Mouse (Mus musculus) limb, embryonic 13.5 days (tissue): ENCODE measurements around the gene Cr1l. TPM values are rescaled to one million over a fixed set of nuclear protein-coding genes. Genes with fewer than 3 reads are reported as not detected.

Experiments
- ATAC-seq: fragments of 200-750 bp; cut with Nextera tagmentation; 2 replicates; pipeline ENCODE4 v1.8.0; 2017; ENCODE audit warnings: low read depth, moderate number of reproducible peaks, moderate TSS enrichment; ENCODE audit not compliant: low FRiP score
- H3K27ac ChIP-seq: fragments of 300-500 bp; sonication (generic); 2 replicates; pipeline ENCODE4 v1.5.1; 2015; ENCODE audit warnings: inconsistent platforms, mild to moderate bottlenecking, moderate library complexity
- H3K27me3 ChIP-seq: fragments of 300-500 bp; sonication (generic); 2 replicates; pipeline ENCODE4 v1.6.1; 2015; ENCODE audit warnings: mild to moderate bottlenecking, inconsistent platforms
- H3K36me3 ChIP-seq: fragments of 300-500 bp; sonication (generic); 2 replicates; pipeline ENCODE4 v1.6.1; 2015; ENCODE audit warnings: inconsistent platforms, mild to moderate bottlenecking, moderate library complexity
- H3K4me1 ChIP-seq: fragments of 300-500 bp; sonication (generic); 2 replicates; pipeline ENCODE4 v1.6.1; 2015; ENCODE audit warnings: inconsistent platforms
- H3K4me2 ChIP-seq: fragments of 300-500 bp; sonication (generic); replicated peaks from 2 replicates; pipeline ENCODE4 v1.6.1; 2015; ENCODE audit warnings: inconsistent platforms, mild to moderate bottlenecking, moderate library complexity
- H3K4me3 ChIP-seq: fragments of 300-500 bp; sonication (generic); 2 replicates; pipeline ENCODE4 v1.5.1; 2015; ENCODE audit warnings: moderate library complexity, mild to moderate bottlenecking, inconsistent platforms
- H3K9ac ChIP-seq: fragments of 300-500 bp; sonication (generic); 2 replicates; pipeline ENCODE4 v1.6.1; 2015; ENCODE audit warnings: mild to moderate bottlenecking, inconsistent platforms
- H3K9me3 ChIP-seq: fragments of 300-500 bp; sonication (generic); 2 replicates; pipeline ENCODE4 v1.6.1; 2016; ENCODE audit warnings: inconsistent platforms
- WGBS: fragments of 180-500 bp; shearing (Covaris S2); methylation state at CpG from one replicate; pipeline ENCODE4 v1.1.7; 2015; 5-methylcytosine and 5-hydroxymethylcytosine counted together
- polyA plus RNA-seq: library from polyadenylated mRNA; unstranded; fragments of >200 nt; fragmentation: Nextera tagmentation; extraction: Ambion mirVana; gene quantifications from 2 replicates; pipeline ENCODE4 v1.2.1, GENCODE M21; 2015

The Cr1l gene
- 62.4 and 65.2 TPM in 2 replicates for polyA plus RNA-seq

GRCm38 (mm10) chr1:195130953-195131674, at the start of gene Cr1l:
Cr1l (minus strand) TSS chr1:195131586.
- under 1% methylated on average over 31 of the region's 31 CpGs for WGBS
- peak; percentile 99 for ATAC-seq

DNA sequence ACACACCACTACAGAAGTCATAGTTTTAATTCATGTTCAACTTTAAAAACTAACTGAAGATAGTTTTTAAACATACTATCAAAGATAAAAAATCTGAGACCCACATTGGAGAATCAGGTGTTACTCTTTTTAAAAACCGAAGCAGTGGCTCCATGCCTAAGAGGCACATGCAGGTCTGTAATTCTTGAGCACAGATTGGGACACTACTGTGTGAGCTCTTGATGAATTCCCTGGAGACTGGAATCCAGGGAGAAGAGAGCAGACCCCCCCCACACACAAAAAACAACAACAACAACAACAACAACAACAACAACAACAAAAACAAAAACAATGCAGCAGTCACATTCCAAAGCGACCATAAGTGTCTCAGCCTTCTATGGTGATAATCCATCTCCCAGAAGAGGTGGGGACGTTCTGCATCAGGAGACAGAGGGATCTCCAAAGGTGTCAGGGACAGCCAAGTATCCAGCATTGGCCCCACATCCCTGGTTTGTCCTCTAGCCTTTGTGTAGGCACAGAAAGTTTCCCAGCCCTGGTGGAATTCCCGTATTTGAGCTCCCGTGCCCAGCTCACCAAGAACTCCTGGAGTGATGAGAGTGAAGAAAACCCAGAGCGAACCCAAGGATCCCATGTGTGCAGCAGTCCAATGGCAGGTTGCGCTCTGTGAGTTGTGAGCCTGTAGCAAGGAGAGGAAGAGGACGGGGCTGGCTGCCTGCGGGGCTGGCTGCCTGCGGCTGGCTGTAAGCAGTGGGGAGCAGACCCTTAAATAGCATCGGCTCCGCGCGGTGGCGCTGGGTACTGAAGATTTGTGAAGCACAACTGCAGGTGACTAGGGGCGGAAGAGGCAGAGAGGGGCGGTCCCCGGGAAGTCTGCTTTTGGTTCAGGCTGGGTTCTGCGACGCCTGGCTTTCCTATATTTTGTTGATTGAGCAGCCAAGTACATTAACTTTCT, 44.9 kb upstream of the Cr1l start, which contains the start of gene Cr2:
Gene Cr2, minus strand, starts transcription at position 737 of the 952 bp plus-strand sequence.
- peak; percentile 90 for ATAC-seq
- Histone ChIP-seq H3K27me3 (peaks cover 7% of the 10 kb centered on the region; the same call in 1 of the 2 replicates), H3K36me3 (no peaks in the 10 kb centered on the region), H3K9me3 (no peaks in the 10 kb centered on the region), H3K9ac (peak within 1 kb of the TSS; percentile 48; the same call in 1 of the 2 replicates), H3K4me2 (peak within 1 kb of the TSS; percentile 58), H3K27ac (no peak within 1 kb of the TSS), H3K4me1 (no peaks in the 10 kb centered on the region), H3K4me3 (peak within 1 kb of the TSS; percentile 20)
- WGBS = 9% methylated on average over 20 of the region's 20 CpGs

More at GRCm38 (mm10) chr1:195130953-195131674, at the start of gene Cr1l:
- Histone ChIP-seq H3K27ac (peak within 1 kb of the TSS; percentile 97), H3K9ac (peak within 1 kb of the TSS; percentile 81), H3K4me1 (peaks cover 3% of the 10 kb centered on the region; the same call in 1 of the 2 replicates), H3K4me3 (peak within 1 kb of the TSS; percentile 62), H3K9me3 (no peaks in the 10 kb centered on the region), H3K4me2 (peak within 1 kb of the TSS; percentile 63), H3K27me3 (no peaks in the 10 kb centered on the region), H3K36me3 (peaks cover 13% of the 10 kb centered on the region)

DNA sequence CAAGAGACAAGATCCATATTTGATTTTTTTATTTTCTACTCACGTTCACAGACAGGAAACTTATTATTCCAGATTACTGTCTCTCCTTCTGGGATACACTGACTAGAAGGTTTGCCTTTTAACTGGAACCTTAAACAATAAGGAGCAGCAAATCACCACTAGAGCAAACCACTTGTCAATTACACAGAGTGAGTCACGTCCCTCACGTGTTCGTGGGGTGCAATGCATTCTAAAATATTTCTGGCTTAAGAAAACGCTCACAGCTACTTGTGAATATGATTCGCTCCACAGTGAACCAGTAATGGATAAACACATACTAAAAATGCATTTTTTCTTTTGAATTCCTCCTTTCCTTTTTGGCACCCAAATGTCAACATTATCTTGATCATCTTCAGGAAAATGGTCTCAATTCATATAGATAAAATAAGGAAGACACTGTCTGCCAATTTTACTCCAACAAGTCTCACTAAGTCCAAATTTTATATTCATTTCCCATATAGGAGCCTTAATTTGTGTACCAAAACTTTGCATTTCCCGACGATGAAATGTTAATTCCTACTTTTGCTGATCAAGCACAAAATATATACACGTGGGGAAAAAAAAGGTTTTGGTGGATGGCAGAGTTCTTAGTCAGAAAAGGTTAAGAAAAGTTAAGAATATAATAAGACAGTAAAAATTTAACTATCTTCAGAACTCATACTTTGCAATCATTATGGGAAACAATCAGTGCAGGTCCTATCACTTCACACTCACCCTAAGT, 33.8 kb upstream of the Cr1l start:
- H3K27me3 ChIP-seq = no peaks in the 10 kb centered on the region
- no peaks in the 10 kb centered on the region for H3K4me1 ChIP-seq
- H3K36me3 ChIP-seq = no peaks in the 10 kb centered on the region
- ATAC-seq = no peak
- H3K4me3 ChIP-seq = no peak overlapping the region
- no peak overlapping the region for H3K27ac ChIP-seq
- H3K9ac ChIP-seq = no peak overlapping the region
- H3K9me3 ChIP-seq = no peaks in the 10 kb centered on the region
- no peak overlapping the region for H3K4me2 ChIP-seq
- WGBS = 81% methylated on average over 9 of the region's 9 CpGs

- ATAC-seq = no peak
- peaks cover 9% of the 10 kb centered on the region for H3K36me3 ChIP-seq
- H3K4me1 ChIP-seq = peaks cover 3% of the 10 kb centered on the region; the same call in 1 of the 2 replicates
- H3K4me3 ChIP-seq = peak overlapping the region; percentile 62
- H3K27me3 ChIP-seq = no peaks in the 10 kb centered on the region
- 54% methylated on average over 3 of the region's 3 CpGs for WGBS
- peak overlapping the region; percentile 63 for H3K4me2 ChIP-seq
- no peak overlapping the region for H3K9ac ChIP-seq
- no peak overlapping the region for H3K27ac ChIP-seq
- H3K9me3 ChIP-seq = no peaks in the 10 kb centered on the region
Observed at GRCm38 (mm10) chr1:195132070-195132469, 684 bp upstream of the Cr1l start.

DNA sequence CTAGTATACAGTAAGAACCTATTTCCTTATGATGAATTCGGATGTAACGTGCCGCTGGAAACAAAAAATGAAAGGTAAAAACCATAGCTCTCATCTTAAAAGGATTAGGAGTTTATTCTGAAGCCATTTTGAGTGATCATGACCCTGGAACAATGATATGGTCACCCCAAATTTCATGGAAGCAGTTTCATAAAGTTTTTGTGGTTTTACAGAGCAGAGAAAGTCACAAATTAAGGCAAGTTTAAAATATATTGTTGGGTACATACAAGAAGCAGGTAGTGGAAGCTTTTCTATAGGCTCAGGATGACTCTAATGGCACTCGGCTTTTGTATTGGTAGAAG, 259 bp upstream of the Cr1l start:
- Histone ChIP-seq H3K27me3 (no peaks in the 10 kb centered on the region), H3K4me1 (peaks cover 3% of the 10 kb centered on the region; the same call in 1 of the 2 replicates), H3K4me2 (peak overlapping the region; percentile 63), H3K9me3 (no peaks in the 10 kb centered on the region), H3K9ac (peak overlapping the region; percentile 81), H3K36me3 (peaks cover 12% of the 10 kb centered on the region), H3K27ac (peak overlapping the region; percentile 97; the same call in 1 of the 2 replicates), H3K4me3 (peak overlapping the region; percentile 62)
- ATAC-seq = no peak
- WGBS = 29% methylated on average over 4 of the region's 4 CpGs

DNA sequence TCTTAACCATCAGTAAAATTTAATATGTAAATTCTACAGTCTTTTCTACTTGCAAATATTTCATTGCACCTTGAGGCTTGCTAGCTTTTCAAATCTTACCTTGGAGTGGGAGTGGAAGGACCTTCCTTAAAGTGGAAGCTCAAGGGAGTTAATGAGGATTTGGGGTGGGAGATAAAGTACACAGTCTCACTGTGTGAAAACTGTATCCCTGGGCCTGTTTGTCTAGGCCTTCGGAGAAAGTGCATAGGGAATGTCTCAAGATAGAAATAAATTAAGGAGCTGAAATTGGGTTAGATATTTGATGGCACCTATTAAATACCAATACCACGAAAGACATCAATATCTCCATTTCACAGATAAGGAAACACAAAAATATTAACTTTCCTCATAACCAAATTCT, 907 bp downstream of the Cr1l start:
- Histone ChIP-seq H3K27ac (peak overlapping the region; percentile 97; the same call in 1 of the 2 replicates), H3K27me3 (no peaks in the 10 kb centered on the region), H3K36me3 (peaks cover 16% of the 10 kb centered on the region), H3K9me3 (no peaks in the 10 kb centered on the region), H3K4me2 (peak overlapping the region; percentile 63), H3K9ac (peak overlapping the region; percentile 81), H3K4me1 (peaks cover 3% of the 10 kb centered on the region; the same call in 1 of the 2 replicates), H3K4me3 (peak overlapping the region; percentile 62)
- 18% methylated on average over 2 of the region's 2 CpGs for WGBS
- no peak for ATAC-seq

GRCm38 (mm10) chr1:195129867-195130266, 1.5 kb downstream of the Cr1l start:
- no peaks in the 10 kb centered on the region for H3K9me3 ChIP-seq
- H3K27me3 ChIP-seq = no peaks in the 10 kb centered on the region
- no peak for ATAC-seq
- peak overlapping the region; percentile 35 for H3K4me2 ChIP-seq
- peaks cover 20% of the 10 kb centered on the region for H3K36me3 ChIP-seq
- no peak overlapping the region for H3K4me3 ChIP-seq
- no peak overlapping the region for H3K9ac ChIP-seq
- H3K27ac ChIP-seq = no peak overlapping the region
- WGBS = 84% methylated on average over 1 of the region's 1 CpGs
- H3K4me1 ChIP-seq = peaks cover 3% of the 10 kb centered on the region; the same call in 1 of the 2 replicates

DNA sequence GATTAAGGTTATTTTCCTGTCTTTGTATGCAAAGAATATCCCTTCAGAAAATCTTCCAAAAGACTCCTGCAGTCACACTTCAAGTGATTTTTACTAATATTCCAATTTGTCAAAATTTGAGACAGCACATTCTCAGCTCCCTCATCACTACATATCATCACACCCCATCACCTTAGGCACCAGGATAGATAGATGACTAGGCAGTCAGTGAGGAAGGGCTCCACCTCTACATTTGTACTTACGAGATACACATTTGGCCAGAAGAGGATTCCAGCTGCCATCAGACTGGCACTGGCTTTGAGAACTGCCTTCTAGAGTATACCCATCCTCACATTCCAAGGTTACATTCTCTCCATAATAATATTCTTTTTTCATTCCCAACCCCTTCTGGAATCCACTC, 17.0 kb downstream of the Cr1l start:
- no peak for ATAC-seq
- WGBS = 97% methylated on average over 1 of the region's 1 CpGs
- no peak overlapping the region for H3K4me3 ChIP-seq
- H3K9ac ChIP-seq = no peak overlapping the region
- H3K4me2 ChIP-seq = no peak overlapping the region
- no peak overlapping the region for H3K27ac ChIP-seq
- no peaks in the 10 kb centered on the region for H3K4me1 ChIP-seq
- no peaks in the 10 kb centered on the region for H3K27me3 ChIP-seq
- peaks cover 55% of the 10 kb centered on the region for H3K36me3 ChIP-seq
- H3K9me3 ChIP-seq = no peaks in the 10 kb centered on the region

- Histone ChIP-seq H3K4me2 (no peak overlapping the region), H3K27ac (no peak overlapping the region), H3K4me1 (no peaks in the 10 kb centered on the region), H3K9ac (no peak overlapping the region), H3K9me3 (no peaks in the 10 kb centered on the region), H3K27me3 (no peaks in the 10 kb centered on the region), H3K4me3 (no peak overlapping the region), H3K36me3 (peaks cover 58% of the 10 kb centered on the region)
- 83% methylated on average over 4 of the region's 4 CpGs for WGBS
- no peak for ATAC-seq
Observed at GRCm38 (mm10) chr1:195113621-195114020, 17.8 kb downstream of the Cr1l start.

GRCm38 (mm10) chr1:195100693-195101092, 30.7 kb downstream of the Cr1l start:
- Histone ChIP-seq H3K9me3 (no peaks in the 10 kb centered on the region), H3K27ac (no peak overlapping the region), H3K9ac (no peak overlapping the region), H3K4me1 (no peaks in the 10 kb centered on the region), H3K4me3 (no peak overlapping the region), H3K4me2 (no peak overlapping the region), H3K27me3 (no peaks in the 10 kb centered on the region), H3K36me3 (peaks cover 65% of the 10 kb centered on the region)
- no peak for ATAC-seq
- WGBS = 67% methylated on average over 4 of the region's 4 CpGs

DNA sequence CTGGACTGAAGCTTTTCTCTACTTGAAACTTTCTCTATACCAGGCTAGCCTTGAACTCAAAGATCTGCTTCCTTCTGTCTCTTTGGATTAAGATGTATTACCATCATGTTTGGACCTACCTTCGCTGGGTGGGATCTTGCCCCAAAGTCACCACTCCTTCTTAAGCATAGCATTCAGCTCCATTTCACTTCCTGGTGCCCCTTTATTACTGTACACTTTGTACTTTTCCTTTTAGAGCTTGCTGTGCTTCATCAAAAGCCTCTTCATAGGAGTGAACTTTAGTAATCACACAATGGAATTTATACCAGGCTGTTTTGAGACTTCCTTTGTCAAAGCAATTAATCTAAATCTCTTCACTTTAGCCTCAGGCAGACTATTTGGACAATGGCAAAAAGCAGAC, 33.4 kb downstream of the Cr1l start:
- Histone ChIP-seq H3K27me3 (no peaks in the 10 kb centered on the region), H3K4me1 (no peaks in the 10 kb centered on the region), H3K4me2 (no peak overlapping the region), H3K4me3 (no peak overlapping the region), H3K9me3 (no peaks in the 10 kb centered on the region), H3K36me3 (peaks cover 45% of the 10 kb centered on the region), H3K9ac (no peak overlapping the region), H3K27ac (no peak overlapping the region)
- ATAC-seq = no peak
- WGBS = 97% methylated on average over 1 of the region's 1 CpGs
